Mouse (Mus musculus): ENCODE measurements around the gene Faah.

DNA sequence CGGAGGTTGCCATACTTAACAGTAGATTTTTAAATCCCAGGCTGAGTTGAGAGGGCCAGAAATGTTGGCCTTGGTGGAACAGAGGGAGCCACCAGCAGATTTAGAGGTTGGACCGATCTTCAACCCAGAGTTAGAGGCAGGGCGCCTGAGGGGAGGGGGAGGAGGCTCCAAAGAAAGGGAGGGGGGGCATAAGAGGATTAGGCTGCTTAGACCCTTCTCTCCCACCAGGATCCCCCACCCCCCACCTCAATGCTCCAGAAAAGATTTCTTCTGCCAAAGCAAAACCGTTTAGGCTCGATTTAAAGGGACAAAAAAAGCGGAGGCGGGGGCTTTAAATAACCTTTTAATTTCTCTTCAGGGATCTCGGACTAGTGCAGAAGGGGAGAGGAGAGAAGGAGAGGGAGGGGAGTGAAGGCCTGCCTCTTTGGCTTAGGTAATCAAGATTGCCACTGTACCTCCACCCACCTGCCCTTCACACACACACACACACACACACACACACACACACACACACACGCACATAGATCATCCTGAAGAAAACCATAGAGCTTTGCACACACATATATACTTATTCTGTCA is 76.4 kb downstream of the Faah start:
- TF ChIP-seq EP300 (optimal IDR thresholded peaks at IDR 0.05) (no peak), CTCF (IDR thresholded peaks at IDR 0.05; ENCODE audit: low read depth) (no peak)
